Mouse (Mus musculus): ENCODE results near the gene Ninj2. TPM values are rescaled to one million over a fixed set of nuclear protein-coding genes. Genes with fewer than 3 reads are reported as not detected.

The Ninj2 gene
- polyA plus RNA-seq, 1 experiment from 2014 or later = not detected

- 76% methylated on average over 7 of the region's 7 CpGs for WGBS
- Histone ChIP-seq H3K4me1 (no peaks in the 10 kb centered on the region; the same call in 1 of the 2 replicates), H3K9me3 (replicated peaks) (no peaks in the 10 kb centered on the region), H3K4me2 (replicated peaks) (no peak overlapping the region), H3K4me3 (no peak overlapping the region), H3K9ac (no peak overlapping the region), H3K27ac (no peak overlapping the region), H3K27me3 (no peaks in the 10 kb centered on the region), H3K36me3 (no peaks in the 10 kb centered on the region)
- ATAC-seq (ENCODE audit: low FRiP score) = 0 out of 2 replicates have a peak, but pooled peaks have one; percentile 38
Observed at GRCm38 (mm10) chr6:120174602-120175115, 81.5 kb downstream of the Ninj2 start.

DNA sequence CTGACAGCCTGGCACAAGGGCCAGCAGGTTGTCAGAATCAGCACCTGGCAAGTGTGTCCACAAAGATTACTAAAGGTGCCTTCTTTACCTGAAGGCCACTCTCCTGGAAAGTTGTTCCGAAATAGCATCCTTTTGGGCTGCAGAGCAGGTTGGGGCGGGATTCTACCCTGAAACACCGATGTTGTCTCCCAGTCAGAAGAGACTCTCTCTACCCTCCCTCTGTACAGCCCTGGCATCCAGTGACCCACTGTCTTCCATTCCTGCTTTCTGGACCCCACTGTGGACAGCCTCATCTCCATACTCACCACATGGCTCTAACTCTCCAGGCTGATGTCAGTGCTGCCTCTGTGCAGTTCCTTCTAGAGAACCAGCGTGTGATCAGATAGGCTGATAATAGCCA lies 82.5 kb downstream of the Ninj2 start:
- ATAC-seq (ENCODE audit: low FRiP score) = no peak
- WGBS = 95% methylated on average over 4 of the region's 4 CpGs
- Histone ChIP-seq H3K4me3 (no peak overlapping the region), H3K9ac (no peak overlapping the region), H3K9me3 (replicated peaks) (no peaks in the 10 kb centered on the region), H3K4me1 (no peaks in the 10 kb centered on the region; the same call in 1 of the 2 replicates), H3K27me3 (no peaks in the 10 kb centered on the region), H3K27ac (no peak overlapping the region), H3K36me3 (no peaks in the 10 kb centered on the region), H3K4me2 (replicated peaks) (no peak overlapping the region)

GRCm38 (mm10) chr6:120179044-120179755 lies 86.0 kb downstream of the Ninj2 start:
- Histone ChIP-seq H3K4me3 (no peak overlapping the region), H3K9ac (no peak overlapping the region), H3K9me3 (replicated peaks) (no peaks in the 10 kb centered on the region), H3K4me1 (no peaks in the 10 kb centered on the region), H3K27ac (no peak overlapping the region), H3K36me3 (no peaks in the 10 kb centered on the region), H3K4me2 (replicated peaks) (no peak overlapping the region), H3K27me3 (no peaks in the 10 kb centered on the region)
- 91% methylated on average over 6 of the region's 6 CpGs for WGBS
- no peak for ATAC-seq (ENCODE audit: low FRiP score)

DNA sequence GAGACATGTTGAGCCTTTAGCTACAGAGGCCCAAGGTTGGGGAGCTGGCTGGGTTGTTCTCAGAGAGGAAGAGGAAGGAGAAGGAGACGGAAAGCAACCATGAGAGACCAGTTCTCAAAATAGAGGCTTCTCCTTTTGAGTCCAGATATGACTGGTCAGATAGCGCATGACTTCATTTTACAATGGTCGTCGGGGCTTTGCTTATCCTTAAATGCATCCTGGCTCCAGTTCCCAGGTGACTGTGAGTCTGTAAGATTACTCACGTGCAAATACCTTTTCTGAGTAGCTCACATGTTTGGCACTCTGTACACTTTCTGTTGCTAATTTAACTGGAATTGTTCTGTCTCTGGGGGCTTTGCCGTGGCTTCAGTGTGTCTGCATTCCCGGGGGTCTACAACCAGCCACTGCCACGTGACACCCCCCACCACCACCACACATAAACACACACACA lies 86.6 kb downstream of the Ninj2 start:
- H3K36me3 ChIP-seq = no peaks in the 10 kb centered on the region
- WGBS = 83% methylated on average over 8 of the region's 8 CpGs
- H3K4me2 ChIP-seq (replicated peaks) = no peak overlapping the region
- H3K9me3 ChIP-seq (replicated peaks) = no peaks in the 10 kb centered on the region
- H3K4me1 ChIP-seq = no peaks in the 10 kb centered on the region
- H3K9ac ChIP-seq = no peak overlapping the region
- ATAC-seq (ENCODE audit: low FRiP score) = no peak
- no peak overlapping the region for H3K4me3 ChIP-seq
- no peaks in the 10 kb centered on the region for H3K27me3 ChIP-seq
- H3K27ac ChIP-seq = no peak overlapping the region

GRCm38 (mm10) chr6:120180492-120180891 lies 87.3 kb downstream of the Ninj2 start:
- 62% methylated on average over 4 of the region's 4 CpGs for WGBS
- H3K4me3 ChIP-seq = no peak overlapping the region
- H3K36me3 ChIP-seq = no peaks in the 10 kb centered on the region
- H3K4me1 ChIP-seq = no peaks in the 10 kb centered on the region
- ATAC-seq (ENCODE audit: low FRiP score) = no peak
- no peak overlapping the region for H3K4me2 ChIP-seq (replicated peaks)
- H3K27me3 ChIP-seq = no peaks in the 10 kb centered on the region
- H3K9me3 ChIP-seq (replicated peaks) = no peaks in the 10 kb centered on the region
- no peak overlapping the region for H3K27ac ChIP-seq
- no peak overlapping the region; the same call in 1 of the 2 replicates for H3K9ac ChIP-seq

DNA sequence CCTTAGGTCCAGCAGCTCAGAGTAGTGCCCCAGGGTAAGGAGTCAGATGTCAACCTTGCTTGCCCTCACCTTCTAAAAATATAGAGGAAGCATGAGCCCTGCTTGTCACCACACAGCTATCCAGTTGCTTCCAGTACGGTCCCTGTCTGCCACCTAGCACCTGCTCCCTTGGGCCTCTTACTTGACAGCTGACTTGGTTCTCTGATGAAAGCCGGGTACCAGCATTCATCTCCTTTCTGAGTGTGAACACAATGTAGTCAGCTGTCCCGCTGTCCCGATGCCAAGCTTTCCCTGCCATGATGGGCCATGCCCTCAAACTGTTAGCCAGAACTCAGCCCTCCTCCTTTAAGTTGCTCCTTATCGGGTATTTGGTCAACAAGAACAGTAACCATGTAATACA lies 89.0 kb downstream of the Ninj2 start:
- Histone ChIP-seq H3K4me3 (no peak overlapping the region), H3K27me3 (no peaks in the 10 kb centered on the region), H3K27ac (no peak overlapping the region), H3K9ac (no peak overlapping the region), H3K4me2 (replicated peaks) (no peak overlapping the region), H3K9me3 (replicated peaks) (no peaks in the 10 kb centered on the region), H3K4me1 (no peaks in the 10 kb centered on the region), H3K36me3 (no peaks in the 10 kb centered on the region)
- no peak for ATAC-seq (ENCODE audit: low FRiP score)
- WGBS = 88% methylated on average over 5 of the region's 5 CpGs

DNA sequence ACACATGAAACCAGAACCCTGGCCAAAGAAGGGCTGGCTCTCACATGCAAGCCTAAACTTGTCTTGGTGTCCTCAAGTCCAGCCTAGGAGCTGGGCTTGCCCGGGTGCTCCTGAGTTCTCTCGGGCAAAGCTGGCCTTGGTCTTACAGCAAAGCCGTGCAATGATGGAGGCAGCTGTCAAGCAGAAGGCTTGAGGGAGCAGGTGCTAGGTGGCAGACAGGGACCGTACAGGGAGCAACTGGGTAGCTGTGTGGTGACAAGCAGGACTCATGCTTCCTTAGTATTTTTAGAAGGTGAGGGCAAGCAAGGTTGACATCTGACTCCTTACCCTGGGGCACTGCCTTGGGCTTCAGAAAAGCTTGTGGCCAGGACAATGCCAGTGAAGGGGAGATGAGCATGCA lies 90.6 kb downstream of the Ninj2 start:
- no peaks in the 10 kb centered on the region for H3K27me3 ChIP-seq
- H3K4me1 ChIP-seq = peaks cover 14% of the 10 kb centered on the region
- WGBS = 91% methylated on average over 4 of the region's 4 CpGs
- no peak for ATAC-seq (ENCODE audit: low FRiP score)
- no peak overlapping the region for H3K27ac ChIP-seq
- no peaks in the 10 kb centered on the region for H3K36me3 ChIP-seq
- no peak overlapping the region for H3K9ac ChIP-seq
- no peak overlapping the region for H3K4me2 ChIP-seq (replicated peaks)
- H3K4me3 ChIP-seq = no peak overlapping the region
- H3K9me3 ChIP-seq (replicated peaks) = no peaks in the 10 kb centered on the region

DNA sequence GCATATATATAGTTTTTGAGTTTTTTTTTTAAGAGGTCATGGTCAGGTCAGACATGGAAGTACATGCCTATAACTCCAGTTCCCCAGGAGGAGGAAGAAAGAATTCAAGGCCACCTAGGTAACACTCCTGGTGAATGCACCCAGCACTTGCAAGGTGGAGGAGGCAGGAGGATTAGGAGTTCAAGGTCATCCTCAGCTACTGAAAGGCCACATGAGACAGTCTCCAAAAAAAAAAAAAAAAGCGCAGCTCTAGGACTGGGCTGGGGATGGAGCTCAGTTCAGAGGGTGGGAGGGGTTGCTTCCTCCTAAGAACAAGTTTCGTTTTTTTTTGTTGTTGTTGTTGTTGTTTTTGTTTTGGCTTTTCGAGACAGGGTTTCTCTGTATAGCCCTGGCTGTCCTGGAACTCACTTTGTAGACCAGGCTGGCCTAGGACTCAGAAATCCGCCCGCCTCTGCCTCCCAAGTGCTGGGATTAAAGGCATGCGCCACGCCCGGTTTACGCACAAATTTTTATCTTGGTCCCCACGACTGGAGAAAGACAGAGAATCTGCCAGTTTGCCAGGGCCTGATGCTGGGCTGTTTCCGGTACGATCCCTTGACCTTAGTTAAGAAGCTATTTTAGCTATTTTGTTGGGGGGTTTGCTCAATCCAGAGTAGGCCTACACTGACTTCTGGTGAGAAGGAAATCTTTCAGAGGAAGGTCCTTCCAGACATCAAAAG lies 92.0 kb downstream of the Ninj2 start:
- peaks cover 14% of the 10 kb centered on the region for H3K4me1 ChIP-seq
- no peaks in the 10 kb centered on the region for H3K9me3 ChIP-seq (replicated peaks)
- H3K4me2 ChIP-seq (replicated peaks) = no peak overlapping the region
- WGBS = 92% methylated on average over 12 of the region's 12 CpGs
- ATAC-seq (ENCODE audit: low FRiP score) = no peak
- H3K27me3 ChIP-seq = no peaks in the 10 kb centered on the region
- H3K9ac ChIP-seq = no peak overlapping the region
- H3K4me3 ChIP-seq = no peak overlapping the region
- H3K27ac ChIP-seq = no peak overlapping the region
- H3K36me3 ChIP-seq = no peaks in the 10 kb centered on the region

DNA sequence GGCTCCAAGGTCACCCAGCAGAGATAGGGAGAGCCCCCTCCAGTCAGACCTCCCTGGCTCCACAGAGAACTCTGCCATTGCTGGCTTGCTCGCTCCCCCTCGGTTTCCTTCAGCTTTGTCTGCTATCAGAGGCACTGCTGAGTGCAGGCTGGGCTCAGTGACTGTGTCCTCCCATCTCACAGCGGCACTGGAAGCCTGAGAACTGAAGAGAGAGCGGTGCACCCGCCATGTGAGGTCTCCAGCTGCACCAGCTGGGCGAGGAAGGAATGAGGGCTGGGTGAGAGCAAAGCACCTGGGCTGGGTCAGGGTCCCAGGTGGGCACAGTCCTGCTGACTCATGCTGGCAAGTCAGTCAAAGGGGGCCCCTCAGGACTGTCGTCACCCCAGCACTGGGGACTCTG lies 92.6 kb downstream of the Ninj2 start:
- no peak for ATAC-seq (ENCODE audit: low FRiP score)
- no peak overlapping the region for H3K9ac ChIP-seq
- H3K36me3 ChIP-seq = no peaks in the 10 kb centered on the region
- no peak overlapping the region for H3K27ac ChIP-seq
- H3K4me2 ChIP-seq (replicated peaks) = no peak overlapping the region
- peaks cover 14% of the 10 kb centered on the region for H3K4me1 ChIP-seq
- H3K4me3 ChIP-seq = no peak overlapping the region
- H3K27me3 ChIP-seq = no peaks in the 10 kb centered on the region
- WGBS = 52% methylated on average over 7 of the region's 7 CpGs
- no peaks in the 10 kb centered on the region for H3K9me3 ChIP-seq (replicated peaks)

GRCm38 (mm10) chr6:120186594-120186993 lies 93.4 kb downstream of the Ninj2 start:
- no peaks in the 10 kb centered on the region for H3K9me3 ChIP-seq (replicated peaks)
- H3K36me3 ChIP-seq = no peaks in the 10 kb centered on the region
- no peak overlapping the region for H3K4me2 ChIP-seq (replicated peaks)
- H3K9ac ChIP-seq = no peak overlapping the region
- no peak overlapping the region for H3K27ac ChIP-seq
- no peak for ATAC-seq (ENCODE audit: low FRiP score)
- 61% methylated on average over 3 of the region's 3 CpGs for WGBS
- H3K4me1 ChIP-seq = peaks cover 14% of the 10 kb centered on the region
- H3K4me3 ChIP-seq = no peak overlapping the region
- no peaks in the 10 kb centered on the region for H3K27me3 ChIP-seq

GRCm38 (mm10) chr6:120187587-120188176 lies 94.5 kb downstream of the Ninj2 start:
- ATAC-seq (ENCODE audit: low FRiP score) = no peak
- Histone ChIP-seq H3K27me3 (no peaks in the 10 kb centered on the region), H3K36me3 (no peaks in the 10 kb centered on the region), H3K4me1 (peaks cover 20% of the 10 kb centered on the region), H3K27ac (no peak overlapping the region), H3K9ac (no peak overlapping the region), H3K9me3 (replicated peaks) (no peaks in the 10 kb centered on the region), H3K4me3 (peak overlapping the region; percentile 11; the same call in 1 of the 2 replicates), H3K4me2 (replicated peaks) (peak overlapping the region; percentile 41)
- WGBS = 11% methylated on average over 18 of the region's 18 CpGs
